Mouse (Mus musculus) hindbrain, postnatal 0 days (tissue): ENCODE measurements at regions not wholly inside any gene's neighbourhood (a gene's known extent, or its start where the extent isn't known, plus 50 kb on each side); places are given as distances from the start of the nearest gene placed in this dataset.

ENCODE experiments used
- ATAC-seq: fragments of 200-750 bp; cut with Nextera tagmentation; 2 replicates; pipeline ENCODE4 v1.8.0; 2017; ENCODE audit warnings: mild to moderate bottlenecking, moderate TSS enrichment, moderate library complexity
- DNase-seq: peaks from one replicate; pipeline ENCODE4 v3.0.0-alpha.2; 2015; ENCODE audit warnings: low spot score
- H3K27ac ChIP-seq: fragments of 300-500 bp; sonication (generic); 2 replicates; pipeline ENCODE4 v1.5.1; 2014; ENCODE audit warnings: mild to moderate bottlenecking
- H3K27me3 ChIP-seq: fragments of 300-500 bp; sonication (generic); 2 replicates; pipeline ENCODE4 v1.6.1; 2014; ENCODE audit warnings: low read length, mixed read lengths; ENCODE audit not compliant: insufficient read depth
- H3K36me3 ChIP-seq: fragments of 300-500 bp; sonication (generic); 2 replicates; pipeline ENCODE4 v1.6.1; 2014; ENCODE audit warnings: low read length, mixed read lengths; ENCODE audit not compliant: insufficient read depth
- H3K4me1 ChIP-seq: fragments of 300-500 bp; sonication (generic); 2 replicates; pipeline ENCODE4 v1.6.1; 2014; ENCODE audit warnings: antibody characterized with exemption, low read length, mixed read lengths; ENCODE audit not compliant: insufficient read depth
- H3K4me2 ChIP-seq: fragments of 300-500 bp; sonication (generic); 2 replicates; pipeline ENCODE4 v1.6.1; 2014; ENCODE audit warnings: low read depth, mild to moderate bottlenecking, low read length, moderate library complexity, mixed read lengths
- H3K4me3 ChIP-seq: fragments of 300-500 bp; sonication (generic); 2 replicates; pipeline ENCODE4 v1.5.1; 2014; ENCODE audit warnings: low read length
- H3K9ac ChIP-seq: fragments of 300-500 bp; sonication (generic); replicated peaks from 2 replicates; pipeline ENCODE4 v1.6.1; 2014; ENCODE audit warnings: mild to moderate bottlenecking, low read length, moderate library complexity, mixed read lengths
- H3K9me3 ChIP-seq: fragments of 300-500 bp; sonication (generic); 2 replicates; pipeline ENCODE4 v1.6.1; 2016; ENCODE audit warnings: low read length, mixed read lengths
- CTCF ChIP-seq: IDR thresholded peaks from 2 replicates; pipeline ENCODE4 v1.5.1; 2016; ENCODE audit warnings: antibody characterized with exemption, control low read depth, low read depth
- WGBS: fragments of 180-500 bp; shearing (Covaris S2); extraction: QIAGEN DNeasy Blood & Tissue Kit; methylation state at CpG from one replicate; pipeline ENCODE4 v1.1.7; 2014; 5-methylcytosine and 5-hydroxymethylcytosine counted together

- TF ChIP-seq CTCF = no peak
- Histone ChIP-seq H3K4me3 (no peak overlapping the region), H3K9ac (no peak overlapping the region), H3K27me3 (no peaks in the 10 kb centered on the region), H3K27ac (no peak overlapping the region), H3K9me3 (no peaks in the 10 kb centered on the region), H3K4me2 (no peak overlapping the region), H3K36me3 (no peaks in the 10 kb centered on the region), H3K4me1 (0 out of 2 replicates have a peak, but pooled peaks cover 5% of the 10 kb centered on the region)
- DNase-seq (no peak), ATAC-seq (no peak)
- 60% methylated on average over 5 of the region's 5 CpGs for WGBS
These were observed 167.3 kb upstream of the Nrip1 start for GRCm38 (mm10) chr16:76540964-76541363.

GRCm38 (mm10) chr16:76540328-76540923 lies 166.8 kb upstream of the Nrip1 start:
- no peak for TF ChIP-seq CTCF
- WGBS = 58% methylated on average over 8 of the region's 8 CpGs

DNA sequence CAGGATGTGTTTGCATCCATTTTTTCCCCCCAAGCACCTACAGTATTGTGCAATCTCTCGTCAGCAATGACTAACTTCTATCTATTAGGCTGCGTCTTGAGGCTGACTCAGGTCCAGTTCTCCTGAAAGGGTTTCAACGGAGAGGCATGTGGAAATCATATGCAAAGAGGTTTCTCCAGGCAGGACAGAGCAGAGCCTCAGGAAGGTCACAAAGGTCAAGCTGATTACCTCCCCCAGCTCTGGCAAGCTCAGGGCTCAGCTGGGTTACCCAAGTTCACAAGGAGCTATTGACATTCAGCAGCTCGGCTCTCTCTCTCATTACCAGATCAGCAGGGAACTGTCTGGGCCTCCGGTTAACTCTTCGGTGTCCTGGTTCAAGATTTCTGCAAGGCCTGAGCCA lies 166.0 kb upstream of the Nrip1 start:
- peak; percentile 37 for DNase-seq
- Histone ChIP-seq H3K9ac (no peak overlapping the region), H3K9me3 (no peaks in the 10 kb centered on the region), H3K4me3 (no peak overlapping the region), H3K4me2 (no peak overlapping the region), H3K4me1 (0 out of 2 replicates have a peak, but pooled peaks cover 5% of the 10 kb centered on the region), H3K36me3 (no peaks in the 10 kb centered on the region), H3K27me3 (no peaks in the 10 kb centered on the region), H3K27ac (no peak overlapping the region)
- 0 out of 2 replicates have a peak, but pooled peaks have one; percentile 27 for ATAC-seq
- TF ChIP-seq CTCF = no peak
- WGBS = 11% methylated on average over 6 of the region's 6 CpGs

More at GRCm38 (mm10) chr16:76540328-76540923, 166.8 kb upstream of the Nrip1 start:
- Histone ChIP-seq H3K4me3 (no peak overlapping the region), H3K27me3 (no peaks in the 10 kb centered on the region), H3K4me1 (0 out of 2 replicates have a peak, but pooled peaks cover 5% of the 10 kb centered on the region), H3K36me3 (no peaks in the 10 kb centered on the region), H3K27ac (no peak overlapping the region), H3K9me3 (no peaks in the 10 kb centered on the region), H3K9ac (no peak overlapping the region), H3K4me2 (no peak overlapping the region)
- DNase-seq (no peak), ATAC-seq (no peak)

DNA sequence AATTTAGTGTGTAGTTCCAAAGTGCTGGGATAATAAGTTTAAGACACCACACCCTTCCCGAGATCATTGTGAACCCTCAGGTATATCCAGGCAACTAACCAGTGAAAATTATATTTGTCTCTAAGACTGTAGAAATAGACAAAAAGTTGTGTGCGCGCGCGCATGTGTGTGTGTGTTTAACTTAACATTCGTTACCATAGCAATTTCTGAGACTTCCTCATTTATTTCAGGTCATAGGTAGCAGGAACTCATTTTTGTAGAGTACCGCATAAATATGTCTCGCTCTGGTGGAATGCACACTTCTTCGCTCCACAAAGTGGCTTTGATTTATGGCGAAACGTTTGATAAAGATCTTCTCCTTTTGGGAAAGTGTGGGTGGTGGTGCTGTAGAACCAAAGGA lies 164.2 kb upstream of the Nrip1 start:
- H3K9me3 ChIP-seq = no peaks in the 10 kb centered on the region
- no peak overlapping the region for H3K9ac ChIP-seq
- 0 out of 2 replicates have a peak, but pooled peaks cover 5% of the 10 kb centered on the region for H3K4me1 ChIP-seq
- ATAC-seq (no peak), DNase-seq (no peak)
- no peaks in the 10 kb centered on the region for H3K36me3 ChIP-seq
- H3K4me3 ChIP-seq = no peak overlapping the region
- H3K27me3 ChIP-seq = no peaks in the 10 kb centered on the region
- no peak overlapping the region for H3K4me2 ChIP-seq
- no peak for TF ChIP-seq CTCF
- WGBS = 92% methylated on average over 11 of the region's 11 CpGs
- H3K27ac ChIP-seq = no peak overlapping the region

DNA sequence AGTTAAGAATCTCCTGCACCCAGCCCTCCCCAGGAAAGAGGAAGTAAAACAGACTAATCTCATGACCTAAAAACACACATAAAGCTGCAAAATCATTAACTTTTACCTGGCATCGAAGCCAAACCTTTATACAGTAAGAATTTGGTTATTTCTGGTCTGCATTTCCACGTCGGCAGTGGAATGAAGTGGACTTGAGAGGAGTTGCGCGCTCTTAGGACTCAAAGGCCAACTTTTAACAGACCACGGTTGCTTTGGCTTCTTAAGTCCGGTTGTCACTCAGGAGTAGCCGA lies 159.2 kb upstream of the Nrip1 start:
- H3K36me3 ChIP-seq = no peaks in the 10 kb centered on the region
- ATAC-seq = no peak
- no peak overlapping the region for H3K9ac ChIP-seq
- 93% methylated on average over 8 of the region's 8 CpGs for WGBS
- no peak overlapping the region for H3K4me3 ChIP-seq
- no peak overlapping the region for H3K27ac ChIP-seq
- H3K4me1 ChIP-seq = no peaks in the 10 kb centered on the region
- no peak for TF ChIP-seq CTCF
- DNase-seq = no peak
- no peak overlapping the region for H3K4me2 ChIP-seq
- H3K9me3 ChIP-seq = no peaks in the 10 kb centered on the region
- no peaks in the 10 kb centered on the region for H3K27me3 ChIP-seq

DNA sequence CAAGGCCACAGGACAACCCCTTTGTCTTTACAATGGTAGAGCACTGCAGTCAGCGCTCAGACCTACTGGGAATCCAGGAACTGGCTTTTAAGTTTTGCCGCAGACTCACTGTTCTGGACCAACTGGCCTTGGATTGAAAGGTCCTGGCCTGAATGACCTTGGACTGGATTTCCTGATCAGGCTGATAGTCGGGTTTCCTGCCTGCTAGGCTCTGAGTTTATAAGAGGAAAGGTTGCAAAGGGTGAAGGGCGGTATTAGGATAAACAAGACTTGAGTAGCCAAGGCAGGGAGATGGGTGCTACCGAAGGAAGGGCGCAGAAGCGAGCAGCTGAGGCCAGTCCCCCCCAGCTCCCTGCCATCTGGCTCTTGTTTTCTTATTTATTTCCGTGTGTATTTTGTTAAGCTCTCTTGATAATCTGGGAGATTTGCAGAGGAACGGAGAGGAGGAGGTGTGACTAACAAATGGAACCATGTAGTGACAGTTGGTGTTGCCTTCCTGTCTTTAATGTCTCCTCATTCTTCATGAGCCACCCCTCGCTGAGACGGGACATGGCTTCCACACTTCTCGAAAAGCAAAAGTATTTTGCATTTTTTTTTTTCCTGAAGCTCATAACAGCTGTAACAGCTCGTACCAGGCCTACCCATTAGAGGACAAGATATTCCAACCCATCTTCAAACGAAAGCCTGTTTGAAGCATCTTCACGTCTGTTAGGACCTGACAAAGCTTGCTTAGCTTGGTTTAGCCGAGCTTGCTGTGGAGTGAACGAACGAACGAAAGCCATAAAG lies 158.7 kb upstream of the Nrip1 start:
- Histone ChIP-seq H3K27me3 (no peaks in the 10 kb centered on the region), H3K36me3 (no peaks in the 10 kb centered on the region), H3K4me2 (no peak overlapping the region), H3K4me1 (no peaks in the 10 kb centered on the region), H3K27ac (no peak overlapping the region), H3K9ac (no peak overlapping the region), H3K9me3 (no peaks in the 10 kb centered on the region), H3K4me3 (no peak overlapping the region)
- DNase-seq (no peak), ATAC-seq (no peak)
- WGBS = 77% methylated on average over 19 of the region's 19 CpGs
- no peak for TF ChIP-seq CTCF

- no peaks in the 10 kb centered on the region for H3K9me3 ChIP-seq
- H3K36me3 ChIP-seq = no peaks in the 10 kb centered on the region
- DNase-seq (no peak), ATAC-seq (no peak)
- no peaks in the 10 kb centered on the region for H3K4me1 ChIP-seq
- no peak overlapping the region for H3K4me3 ChIP-seq
- no peak for TF ChIP-seq CTCF
- H3K9ac ChIP-seq = no peak overlapping the region
- H3K27me3 ChIP-seq = no peaks in the 10 kb centered on the region
- WGBS = 91% methylated on average over 3 of the region's 3 CpGs
- no peak overlapping the region for H3K27ac ChIP-seq
- no peak overlapping the region for H3K4me2 ChIP-seq
These were observed 157.3 kb upstream of the Nrip1 start for GRCm38 (mm10) chr16:76530886-76531285.
